Mouse (Mus musculus): ENCODE measurements around the gene Fa2h.

DNA sequence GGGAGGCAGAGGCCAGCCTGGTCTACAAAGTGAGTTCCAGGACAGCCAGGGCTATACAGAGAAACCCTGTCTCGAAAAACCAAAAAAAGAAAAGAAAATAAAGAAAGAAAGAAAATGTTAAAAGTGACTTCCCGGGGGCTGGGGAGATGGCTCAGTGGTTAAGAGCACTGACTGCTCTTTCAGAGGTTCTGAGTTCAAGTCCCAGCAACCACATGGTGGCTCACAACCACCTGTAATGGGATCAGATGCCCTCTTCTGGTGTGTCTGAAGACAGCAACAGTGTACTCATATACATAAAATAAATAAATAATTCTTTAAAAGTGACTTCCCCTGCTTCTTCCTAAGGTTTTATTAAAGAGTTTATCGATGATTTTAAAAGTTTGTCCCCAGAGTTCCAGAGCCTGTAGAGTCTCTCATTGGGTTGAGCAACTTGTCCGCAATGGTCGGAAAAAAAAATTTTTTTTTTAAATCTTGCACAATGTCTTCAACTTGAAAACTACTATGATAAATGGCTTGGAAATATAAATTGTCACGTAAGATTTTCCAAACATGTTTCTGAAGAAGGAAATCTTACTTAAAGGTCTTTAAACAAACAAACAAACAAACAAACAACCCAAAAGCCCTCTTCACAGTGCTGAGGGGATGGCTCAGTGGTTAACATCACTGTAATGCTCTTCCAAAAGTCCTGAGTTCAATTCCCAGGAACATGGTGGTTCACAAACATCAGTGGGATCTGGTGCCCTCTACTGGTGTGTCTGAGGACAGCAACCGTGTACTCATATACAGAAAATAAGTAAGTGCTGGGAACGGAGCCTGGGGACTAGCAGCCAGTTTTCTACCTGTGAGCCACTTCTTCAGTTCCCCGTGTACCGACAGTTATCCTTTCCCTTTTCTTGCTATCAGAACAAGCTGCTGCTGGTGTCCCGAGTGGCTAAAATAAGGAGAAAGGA lies 92.8 kb downstream of the Fa2h start:
- no peak for TF ChIP-seq ZNF384 (IDR thresholded peaks at IDR 0.05; ENCODE audit: low read depth, low read length)
- no peak for TF ChIP-seq MAFK (IDR thresholded peaks at IDR 0.05; ENCODE audit: insufficient read depth, low read depth, low read length)
- TF ChIP-seq ZC3H11A (IDR thresholded peaks at IDR 0.05; ENCODE audit: borderline replicate concordance, low read depth, low read length): no peak
- no peak for TF ChIP-seq CHD2 (IDR thresholded peaks at IDR 0.05; ENCODE audit: low read depth, low read length)
- TF ChIP-seq HCFC1 (IDR thresholded peaks at IDR 0.05; ENCODE audit: borderline replicate concordance, insufficient read depth, low read length): no peak

All from ES-E14 (cell line).